Mouse (Mus musculus): ENCODE results near the gene Gm12166. TPM values are rescaled to one million over a fixed set of nuclear protein-coding genes. Genes with fewer than 3 reads are reported as not detected.

Gm12166 gene
- polyA plus RNA-seq, 1 experiment, result 9.4 TPM

- WGBS, result 36% methylated on average over 3 of the region's 3 CpGs
- H3K27ac ChIP-seq (ENCODE audit: insufficient read depth, low read length), result peak overlapping the region; percentile 52
- peaks cover 4% of the 10 kb centered on the region; the same call in 1 of the 2 replicates for H3K36me3 ChIP-seq (ENCODE audit: control insufficient read depth, insufficient read depth, low read length)
- H3K27me3 ChIP-seq (ENCODE audit: control insufficient read depth, insufficient read depth, low read length), result no peaks in the 10 kb centered on the region
- no peak overlapping the region for H3K4me3 ChIP-seq (ENCODE audit: extremely low read depth, insufficient read depth, insufficient read length)
- H3K4me1 ChIP-seq (ENCODE audit: control insufficient read depth, insufficient read depth, insufficient read length), result peaks cover 14% of the 10 kb centered on the region
- TF ChIP-seq POLR2A (IDR thresholded peaks at IDR 0.05; ENCODE audit: low read depth, low read length) (no peak), CTCF (IDR thresholded peaks at IDR 0.05; ENCODE audit: extremely low read depth, insufficient read depth, insufficient read length, insufficient replicate concordance) (no peak)
- no peak for DNase-seq (ENCODE audit: low read depth in 1 of 2, low spot score in 2 of 2)
These were observed 31.3 kb upstream of the Gm12166 start for GRCm38 (mm10) chr11:46083405-46083804.

DNA sequence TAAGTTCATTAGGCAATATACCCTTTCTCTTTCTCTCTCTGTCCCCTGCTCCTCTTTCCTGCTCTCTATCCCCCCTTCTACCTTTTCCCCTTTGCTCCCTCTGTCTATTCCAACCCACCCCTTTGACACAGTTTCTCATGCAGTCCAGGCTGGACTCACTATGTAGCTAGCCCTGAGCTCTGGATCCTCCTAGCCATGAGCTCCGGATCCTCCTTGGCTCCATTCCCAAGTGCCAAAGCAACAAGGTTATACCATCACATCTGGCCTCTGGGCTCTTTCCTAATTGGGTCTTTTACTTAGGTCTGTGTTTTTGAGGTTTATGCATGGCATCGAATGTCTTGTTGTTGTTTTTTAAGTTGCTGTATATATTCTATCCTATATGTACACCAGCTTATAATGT lies 29.0 kb upstream of the Gm12166 start:
- H3K27ac ChIP-seq (ENCODE audit: insufficient read depth, low read length), result no peak overlapping the region
- TF ChIP-seq CTCF (IDR thresholded peaks at IDR 0.05; ENCODE audit: extremely low read depth, insufficient read depth, insufficient read length, insufficient replicate concordance) (no peak), POLR2A (IDR thresholded peaks at IDR 0.05; ENCODE audit: low read depth, low read length) (no peak)
- H3K27me3 ChIP-seq (ENCODE audit: control insufficient read depth, insufficient read depth, low read length), result no peaks in the 10 kb centered on the region
- H3K4me1 ChIP-seq (ENCODE audit: control insufficient read depth, insufficient read depth, insufficient read length), result peaks cover 16% of the 10 kb centered on the region; the same call in 1 of the 2 replicates
- 87% methylated on average over 2 of the region's 2 CpGs for WGBS
- H3K36me3 ChIP-seq (ENCODE audit: control insufficient read depth, insufficient read depth, low read length), result peaks cover 7% of the 10 kb centered on the region
- DNase-seq (ENCODE audit: low read depth in 1 of 2, low spot score in 2 of 2), result no peak
- no peak overlapping the region for H3K4me3 ChIP-seq (ENCODE audit: extremely low read depth, insufficient read depth, insufficient read length)

DNA sequence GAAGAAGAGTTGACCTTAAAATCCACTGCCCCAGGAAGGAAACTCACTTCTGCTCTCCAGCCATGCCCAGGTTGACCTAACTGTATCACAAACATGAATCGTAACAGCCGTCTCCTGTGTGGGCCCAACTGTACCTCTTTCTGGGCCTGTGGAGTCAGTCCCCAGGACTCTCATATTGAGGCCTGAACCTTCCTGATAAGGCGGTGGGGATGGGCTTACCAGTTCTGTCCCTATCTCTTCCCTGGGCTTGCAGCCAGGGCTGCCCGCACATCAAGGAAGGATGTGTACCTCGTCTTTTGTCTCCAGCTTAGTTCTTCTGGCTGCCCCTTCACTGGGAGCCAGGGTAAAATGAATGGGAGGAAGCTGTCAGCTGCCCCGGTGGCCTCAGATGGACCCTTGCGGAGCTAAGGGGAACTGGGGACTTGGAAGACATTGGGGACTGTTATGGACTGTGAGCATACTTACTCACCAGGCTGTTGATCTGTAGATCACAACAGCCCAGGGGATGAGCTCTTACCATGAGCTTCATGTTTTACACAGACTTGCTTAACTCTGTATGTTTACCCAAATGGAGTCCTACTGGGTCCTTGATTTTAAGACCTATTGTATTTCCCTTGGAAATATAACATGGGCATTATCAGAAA lies 25.7 kb upstream of the Gm12166 start:
- H3K27ac ChIP-seq (ENCODE audit: insufficient read depth, low read length), result no peak overlapping the region

GRCm38 (mm10) chr11:46077304-46077703 lies 25.2 kb upstream of the Gm12166 start:
- no peak for TF ChIP-seq POLR2A (IDR thresholded peaks at IDR 0.05; ENCODE audit: low read depth, low read length)
- no peak for TF ChIP-seq CTCF (IDR thresholded peaks at IDR 0.05; ENCODE audit: extremely low read depth, insufficient read depth, insufficient read length, insufficient replicate concordance)
- Histone ChIP-seq H3K36me3 (ENCODE audit: control insufficient read depth, insufficient read depth, low read length) (peaks cover 6% of the 10 kb centered on the region; the same call in 1 of the 2 replicates), H3K4me3 (ENCODE audit: extremely low read depth, insufficient read depth, insufficient read length) (no peak overlapping the region), H3K4me1 (ENCODE audit: control insufficient read depth, insufficient read depth, insufficient read length) (peaks cover 9% of the 10 kb centered on the region; the same call in 1 of the 2 replicates), H3K27ac (ENCODE audit: insufficient read depth, low read length) (no peak overlapping the region), H3K27me3 (ENCODE audit: control insufficient read depth, insufficient read depth, low read length) (no peaks in the 10 kb centered on the region)
- DNase-seq (ENCODE audit: low read depth in 1 of 2, low spot score in 2 of 2), result no peak
- WGBS, result 76% methylated on average over 5 of the region's 5 CpGs

More for the DNA sequence above, 25.7 kb upstream of the Gm12166 start:
- DNase-seq (ENCODE audit: low read depth in 1 of 2, low spot score in 2 of 2), result no peak
- TF ChIP-seq CTCF (IDR thresholded peaks at IDR 0.05; ENCODE audit: extremely low read depth, insufficient read depth, insufficient read length, insufficient replicate concordance) (no peak), POLR2A (IDR thresholded peaks at IDR 0.05; ENCODE audit: low read depth, low read length) (no peak)
- WGBS, result 77% methylated on average over 7 of the region's 7 CpGs
- H3K4me3 ChIP-seq (ENCODE audit: extremely low read depth, insufficient read depth, insufficient read length), result no peak overlapping the region
- H3K36me3 ChIP-seq (ENCODE audit: control insufficient read depth, insufficient read depth, low read length), result peaks cover 6% of the 10 kb centered on the region; the same call in 1 of the 2 replicates
- H3K4me1 ChIP-seq (ENCODE audit: control insufficient read depth, insufficient read depth, insufficient read length), result peaks cover 9% of the 10 kb centered on the region; the same call in 1 of the 2 replicates
- H3K27me3 ChIP-seq (ENCODE audit: control insufficient read depth, insufficient read depth, low read length), result no peaks in the 10 kb centered on the region

DNA sequence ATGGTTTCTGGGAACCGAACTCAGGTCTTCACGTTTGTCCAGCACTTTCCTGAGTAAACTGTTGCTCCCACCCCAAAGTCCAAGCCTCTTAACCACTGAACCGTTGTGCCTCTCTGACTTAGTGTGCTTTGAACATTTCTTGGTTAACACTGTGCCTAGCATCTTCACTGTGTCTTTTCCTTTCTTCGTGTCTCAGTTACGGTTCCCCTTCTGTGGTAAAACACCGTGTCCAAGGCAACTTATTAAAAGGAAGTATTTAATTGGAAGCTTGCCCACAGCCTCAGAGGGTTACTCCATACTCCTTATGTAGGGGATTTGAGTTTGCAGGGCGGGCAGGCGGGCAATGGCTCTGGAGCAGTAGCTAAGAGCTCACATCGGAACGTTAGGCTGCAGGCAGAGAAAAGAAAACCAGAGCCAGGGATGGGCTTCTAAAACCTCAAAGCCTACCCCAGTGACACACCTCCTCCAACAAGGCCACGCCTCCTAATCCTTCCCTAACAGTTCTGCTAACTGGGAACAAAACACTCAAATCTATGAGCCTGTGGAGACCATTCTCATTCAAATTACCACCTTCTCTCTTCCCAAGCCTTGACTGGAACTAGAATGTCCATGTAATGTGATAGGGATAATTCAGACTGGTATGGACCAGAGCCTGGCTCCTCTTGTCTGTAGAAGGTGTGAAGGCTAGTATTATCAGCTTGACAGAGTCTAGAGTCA lies 24.5 kb upstream of the Gm12166 start:
- no peak for DNase-seq (ENCODE audit: low read depth in 1 of 2, low spot score in 2 of 2)
- TF ChIP-seq CTCF (IDR thresholded peaks at IDR 0.05; ENCODE audit: extremely low read depth, insufficient read depth, insufficient read length, insufficient replicate concordance) (no peak), POLR2A (IDR thresholded peaks at IDR 0.05; ENCODE audit: low read depth, low read length) (no peak)
- H3K27ac ChIP-seq (ENCODE audit: insufficient read depth, low read length), result peak overlapping the region; percentile 46
- 61% methylated on average over 11 of the region's 11 CpGs for WGBS
- no peaks in the 10 kb centered on the region for H3K27me3 ChIP-seq (ENCODE audit: control insufficient read depth, insufficient read depth, low read length)
- peaks cover 11% of the 10 kb centered on the region; the same call in 1 of the 2 replicates for H3K4me1 ChIP-seq (ENCODE audit: control insufficient read depth, insufficient read depth, insufficient read length)
- no peak overlapping the region for H3K4me3 ChIP-seq (ENCODE audit: extremely low read depth, insufficient read depth, insufficient read length)
- H3K36me3 ChIP-seq (ENCODE audit: control insufficient read depth, insufficient read depth, low read length), result peaks cover 6% of the 10 kb centered on the region; the same call in 1 of the 2 replicates

- Histone ChIP-seq H3K27me3 (ENCODE audit: control insufficient read depth, insufficient read depth, low read length) (no peaks in the 10 kb centered on the region), H3K36me3 (ENCODE audit: control insufficient read depth, insufficient read depth, low read length) (peaks cover 6% of the 10 kb centered on the region; the same call in 1 of the 2 replicates), H3K4me3 (ENCODE audit: extremely low read depth, insufficient read depth, insufficient read length) (no peak overlapping the region), H3K27ac (ENCODE audit: insufficient read depth, low read length) (peak overlapping the region; percentile 17; the same call in 1 of the 2 replicates), H3K4me1 (ENCODE audit: control insufficient read depth, insufficient read depth, insufficient read length) (peaks cover 15% of the 10 kb centered on the region; the same call in 1 of the 2 replicates)
- DNase-seq (ENCODE audit: low read depth in 1 of 2, low spot score in 2 of 2), result no peak
- TF ChIP-seq POLR2A (IDR thresholded peaks at IDR 0.05; ENCODE audit: low read depth, low read length) (no peak), CTCF (IDR thresholded peaks at IDR 0.05; ENCODE audit: extremely low read depth, insufficient read depth, insufficient read length, insufficient replicate concordance) (no peak)
- 90% methylated on average over 3 of the region's 3 CpGs for WGBS
These were observed 23.4 kb upstream of the Gm12166 start for GRCm38 (mm10) chr11:46075507-46075906.
